Mouse (Mus musculus) limb, embryonic 15.5 days (tissue): ENCODE results near the gene Ccnf. TPM values are rescaled to one million over a fixed set of nuclear protein-coding genes. Genes with fewer than 3 reads are reported as not detected.
A peak's percentile ranks its signal among the peaks of the same experiment; 100 is the strongest.

Experiments used
- ATAC-seq: fragments of 200-750 bp; cut with Nextera tagmentation; 2 replicates; pipeline ENCODE4 v1.8.0; 2017; ENCODE audit warnings: low read depth, moderate TSS enrichment; ENCODE audit not compliant: insufficient number of reproducible peaks, low FRiP score, low TSS enrichment
- H3K27ac ChIP-seq: fragments of 300-500 bp; sonication (generic); 2 replicates; pipeline ENCODE4 v1.5.1; 2015; ENCODE audit warnings: moderate library complexity, mild to moderate bottlenecking, inconsistent platforms
- H3K27me3 ChIP-seq: fragments of 300-500 bp; sonication (generic); 2 replicates; pipeline ENCODE4 v1.6.1; 2015; ENCODE audit warnings: inconsistent platforms
- H3K36me3 ChIP-seq: fragments of 300-500 bp; sonication (generic); 2 replicates; pipeline ENCODE4 v1.6.1; 2015; ENCODE audit warnings: inconsistent platforms
- H3K4me1 ChIP-seq: fragments of 300-500 bp; sonication (generic); 2 replicates; pipeline ENCODE4 v1.6.1; 2015; ENCODE audit warnings: inconsistent platforms
- H3K4me2 ChIP-seq: fragments of 300-500 bp; sonication (generic); 2 replicates; pipeline ENCODE4 v1.6.1; 2015; ENCODE audit warnings: mild to moderate bottlenecking, inconsistent platforms
- H3K4me3 ChIP-seq: fragments of 300-500 bp; sonication (generic); 2 replicates; pipeline ENCODE4 v1.5.1; 2015; ENCODE audit warnings: mild to moderate bottlenecking, inconsistent platforms
- H3K9ac ChIP-seq: fragments of 300-500 bp; sonication (generic); 2 replicates; pipeline ENCODE4 v1.6.1; 2015; ENCODE audit warnings: inconsistent platforms
- H3K9me3 ChIP-seq: fragments of 300-500 bp; sonication (generic); 2 replicates; pipeline ENCODE4 v1.6.1; 2016; ENCODE audit warnings: inconsistent platforms
- WGBS: fragments of 180-500 bp; shearing (Covaris S2); methylation state at CpG from one replicate; pipeline ENCODE4 v1.1.7; 2015; 5-methylcytosine and 5-hydroxymethylcytosine counted together
- polyA plus RNA-seq: library from polyadenylated mRNA; unstranded; fragments of >200 nt; fragmentation: Nextera tagmentation; extraction: Ambion mirVana; gene quantifications from 2 replicates; pipeline ENCODE4 v1.2.1, GENCODE M21; 2015

Gene Ccnf
- polyA plus RNA-seq, 1 experiment from 2014 or later, result 45.0 TPM

DNA sequence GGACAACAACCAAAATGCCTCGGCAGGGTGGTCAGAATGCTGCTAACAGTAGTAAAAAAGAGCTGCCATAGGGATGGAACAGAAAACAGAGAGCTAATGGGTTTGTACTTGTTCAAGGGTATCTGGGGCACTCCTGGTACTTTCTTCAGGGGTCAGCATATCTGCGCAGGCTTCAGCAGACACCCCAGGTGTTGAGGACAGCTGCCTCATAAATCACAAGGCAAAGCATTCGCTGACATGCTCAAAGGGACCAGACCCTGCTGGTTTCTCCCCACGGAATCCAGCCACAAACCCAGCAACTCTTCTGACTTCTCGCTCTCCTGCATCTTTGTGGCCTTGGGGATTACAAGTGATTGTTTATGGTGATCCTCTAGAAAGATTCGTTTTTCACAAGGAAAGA is 28.6 kb downstream of the Ccnf start:
- no peaks in the 10 kb centered on the region for H3K27me3 ChIP-seq
- no peaks in the 10 kb centered on the region for H3K9me3 ChIP-seq

GRCm38 (mm10) chr17:24220435-24221411 is 30.6 kb downstream of the Ccnf start, which contains the start of gene Tedc2:
Gene Tedc2, minus strand, starts transcription at chr17:24220851.
- Histone ChIP-seq H3K4me1 (peaks cover 17% of the 10 kb centered on the region), H3K9me3 (no peaks in the 10 kb centered on the region), H3K27ac (peak within 1 kb of the TSS; percentile 81), H3K9ac (peak within 1 kb of the TSS; percentile 78), H3K36me3 (peaks cover 58% of the 10 kb centered on the region), H3K27me3 (no peaks in the 10 kb centered on the region), H3K4me2 (peak within 1 kb of the TSS; percentile 81), H3K4me3 (peak within 1 kb of the TSS; percentile 83)
- WGBS, result 6% methylated on average over 41 of the region's 41 CpGs
- ATAC-seq, result peak; percentile 87

More for the DNA sequence above, 28.6 kb downstream of the Ccnf start:
- Histone ChIP-seq H3K4me3 (no peak overlapping the region), H3K27ac (0 out of 2 replicates have a peak overlapping the region, but pooled peaks have one; percentile 47), H3K4me2 (no peak overlapping the region), H3K9ac (no peak overlapping the region), H3K4me1 (peaks cover 17% of the 10 kb centered on the region), H3K36me3 (peaks cover 58% of the 10 kb centered on the region)
- 57% methylated on average over 6 of the region's 6 CpGs for WGBS
- no peak for ATAC-seq

DNA sequence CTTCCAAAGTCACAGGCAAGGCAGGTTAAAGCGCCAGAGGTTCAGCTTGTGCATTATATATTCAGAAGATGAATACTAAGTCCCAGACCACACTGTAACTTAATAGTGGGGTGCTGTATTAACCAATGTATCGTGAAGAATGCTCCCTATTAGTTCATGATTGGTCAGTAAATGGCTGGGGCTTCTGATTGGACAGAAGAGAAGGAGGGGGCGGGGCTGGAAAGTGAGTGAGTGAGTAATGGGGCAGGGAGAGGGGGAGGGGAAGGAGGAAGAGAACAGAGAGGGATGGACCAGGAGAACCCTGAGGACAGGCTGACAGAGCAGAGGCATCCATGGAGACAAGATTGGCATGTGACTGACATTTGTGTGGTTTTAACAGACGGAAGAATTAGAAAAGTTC is 34.4 kb downstream of the Ccnf start:
- no peak for ATAC-seq
- Histone ChIP-seq H3K4me3 (no peak overlapping the region), H3K9me3 (no peaks in the 10 kb centered on the region), H3K9ac (no peak overlapping the region), H3K36me3 (peaks cover 38% of the 10 kb centered on the region), H3K4me1 (peaks cover 29% of the 10 kb centered on the region), H3K27me3 (no peaks in the 10 kb centered on the region), H3K27ac (no peak overlapping the region), H3K4me2 (no peak overlapping the region)
- 65% methylated on average over 4 of the region's 4 CpGs for whole genome bisulfite sequencing

DNA sequence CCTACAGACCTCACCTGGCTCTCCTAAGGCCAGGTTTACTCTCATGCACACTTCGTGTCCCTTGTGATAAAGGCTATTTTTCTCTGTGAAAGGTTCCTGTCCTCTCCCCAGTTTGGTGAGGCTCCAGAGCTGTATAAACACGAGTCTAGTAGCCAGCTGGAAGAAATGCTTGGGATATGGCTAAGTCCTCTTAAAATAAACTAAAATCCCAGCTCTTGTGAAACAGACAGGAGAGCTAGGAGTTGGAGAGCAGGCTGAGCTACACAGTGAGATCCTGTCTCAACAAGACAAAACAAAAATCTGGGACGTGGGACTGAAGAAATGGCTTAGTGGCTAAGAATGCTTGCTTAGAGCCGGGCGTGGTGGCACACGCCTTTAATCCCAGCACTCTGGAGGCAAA is 38.1 kb downstream of the Ccnf start:
- Histone ChIP-seq H3K27me3 (no peaks in the 10 kb centered on the region), H3K9me3 (no peaks in the 10 kb centered on the region), H3K27ac (peak overlapping the region; percentile 96), H3K4me1 (peaks cover 48% of the 10 kb centered on the region), H3K9ac (no peak overlapping the region), H3K36me3 (peaks cover 33% of the 10 kb centered on the region), H3K4me2 (no peak overlapping the region), H3K4me3 (no peak overlapping the region)
- ATAC-seq, result no peak
- 70% methylated on average over 6 of the region's 6 CpGs for WGBS

DNA sequence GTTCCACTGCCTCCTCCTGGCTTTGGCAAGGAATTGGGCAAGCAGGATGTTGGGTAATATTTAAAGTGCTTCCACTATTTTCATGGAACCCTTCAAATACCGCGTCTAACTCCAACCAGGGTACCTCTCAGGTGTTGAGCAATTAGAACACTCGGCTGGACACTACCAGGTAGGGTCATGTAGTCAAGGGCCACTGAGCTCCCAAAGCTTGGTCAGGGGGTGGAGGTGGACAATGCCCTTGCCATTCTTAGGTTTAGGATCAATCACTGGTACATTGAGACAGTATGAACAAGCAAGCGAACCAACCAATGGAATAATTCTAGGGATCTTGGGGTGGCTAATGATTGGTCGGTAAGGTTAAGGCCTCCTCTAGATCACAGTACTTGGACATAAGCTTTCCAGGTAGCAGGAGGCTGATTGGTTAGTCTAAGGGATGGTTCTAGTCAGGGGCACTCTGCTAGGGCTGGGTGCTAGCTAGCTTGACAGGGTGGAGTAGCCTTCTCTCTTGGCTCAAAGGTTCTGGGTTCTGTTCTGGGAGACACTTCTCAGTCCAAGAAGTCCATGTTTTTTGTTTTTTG is 38.8 kb downstream of the Ccnf start:
- H3K4me2 ChIP-seq, result peak overlapping the region; percentile 95
- WGBS, result 30% methylated on average over 5 of the region's 5 CpGs
- peaks cover 26% of the 10 kb centered on the region for H3K36me3 ChIP-seq
- H3K27me3 ChIP-seq, result no peaks in the 10 kb centered on the region; the same call in none of the 2 replicates
- H3K4me3 ChIP-seq, result peak overlapping the region; percentile 48
- H3K9me3 ChIP-seq, result no peaks in the 10 kb centered on the region
- H3K27ac ChIP-seq, result peak overlapping the region; percentile 96
- H3K9ac ChIP-seq, result no peak overlapping the region
- ATAC-seq, result no peak
- peaks cover 54% of the 10 kb centered on the region for H3K4me1 ChIP-seq

DNA sequence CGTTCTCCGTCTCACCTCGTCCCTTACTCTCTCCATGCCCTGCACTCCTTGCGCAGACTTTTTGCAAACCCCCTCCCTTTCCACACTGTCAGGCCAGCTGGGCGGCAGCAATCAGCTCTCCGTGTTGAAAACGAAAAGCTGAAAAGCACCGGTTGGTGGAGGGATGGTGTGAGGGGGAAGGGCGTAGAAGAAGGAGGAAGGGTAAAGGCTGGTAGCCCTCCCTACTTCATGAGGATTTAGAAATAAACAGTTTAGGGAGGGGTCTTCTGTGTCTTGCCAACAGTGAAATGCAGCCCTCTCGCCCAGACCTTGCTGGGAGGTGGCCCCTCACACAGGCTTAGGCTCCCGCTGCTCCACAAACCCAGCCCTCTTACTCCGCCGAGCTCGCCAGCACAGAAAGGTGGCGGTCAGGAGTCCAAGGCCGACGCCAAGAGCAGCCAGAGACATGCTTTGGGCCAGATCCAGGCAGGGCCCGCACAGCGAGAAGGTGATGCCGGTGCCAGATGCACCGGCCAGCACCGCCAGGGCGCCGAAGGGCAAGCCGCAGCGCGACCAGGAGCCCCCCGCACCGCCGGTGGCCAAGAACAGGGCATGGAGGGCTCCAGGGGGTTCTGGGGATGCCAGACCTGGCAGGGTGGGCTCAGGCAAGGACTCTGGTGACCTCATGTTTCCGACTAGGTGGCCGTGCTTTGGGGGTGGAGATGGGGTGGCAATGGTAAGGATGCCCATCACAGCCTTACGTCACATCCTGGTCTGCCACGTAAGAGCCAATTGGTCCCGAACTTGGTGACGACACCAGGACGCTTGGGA is 39.4 kb downstream of the Ccnf start:
- peaks cover 61% of the 10 kb centered on the region for H3K4me1 ChIP-seq
- H3K27me3 ChIP-seq, result no peaks in the 10 kb centered on the region; the same call in none of the 2 replicates
- no peaks in the 10 kb centered on the region for H3K9me3 ChIP-seq
- H3K27ac ChIP-seq, result peak overlapping the region; percentile 96
- H3K36me3 ChIP-seq, result peaks cover 21% of the 10 kb centered on the region
- WGBS, result 2% methylated on average over 37 of the region's 37 CpGs
- ATAC-seq, result no peak; the same call in 1 of the 2 replicates
- peak overlapping the region; percentile 95 for H3K4me2 ChIP-seq
- H3K4me3 ChIP-seq, result peak overlapping the region; percentile 48
- H3K9ac ChIP-seq, result peak overlapping the region; percentile 65

GRCm38 (mm10) chr17:24210591-24210990 is 40.7 kb downstream of the Ccnf start:
- H3K4me1 ChIP-seq, result peaks cover 74% of the 10 kb centered on the region
- H3K4me2 ChIP-seq, result peak overlapping the region; percentile 95; the same call in 1 of the 2 replicates
- H3K4me3 ChIP-seq, result 0 out of 2 replicates have a peak overlapping the region, but pooled peaks have one; percentile 48
- no peak for ATAC-seq
- no peaks in the 10 kb centered on the region; the same call in none of the 2 replicates for H3K27me3 ChIP-seq
- 53% methylated on average over 3 of the region's 3 CpGs for WGBS
- no peak overlapping the region for H3K9ac ChIP-seq
- peak overlapping the region; percentile 96 for H3K27ac ChIP-seq
- H3K36me3 ChIP-seq, result peaks cover 9% of the 10 kb centered on the region
- H3K9me3 ChIP-seq, result no peaks in the 10 kb centered on the region

DNA sequence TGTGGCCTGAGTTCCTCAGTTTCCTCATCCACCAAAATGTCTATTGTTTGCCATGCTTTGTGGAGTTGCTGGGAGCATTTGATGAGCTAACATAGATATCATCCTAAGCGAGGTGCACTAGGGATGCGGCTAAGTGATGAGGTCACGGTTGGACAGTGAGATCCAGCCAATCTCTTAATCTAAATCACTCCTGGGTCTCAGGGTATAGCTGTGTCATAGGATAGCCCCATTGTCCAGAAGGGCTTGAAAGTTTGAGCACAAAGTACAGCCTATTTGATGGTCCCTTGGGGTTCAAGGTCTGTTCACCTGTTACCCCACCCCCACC is 41.4 kb downstream of the Ccnf start:
- peak overlapping the region; percentile 71; the same call in 1 of the 2 replicates for H3K4me3 ChIP-seq
- 61% methylated on average over 3 of the region's 3 CpGs for WGBS
- no peaks in the 10 kb centered on the region for H3K9me3 ChIP-seq
- no peak overlapping the region for H3K9ac ChIP-seq
- 0 out of 2 replicates have a peak, but pooled peaks cover 3% of the 10 kb centered on the region for H3K36me3 ChIP-seq
- ATAC-seq, result no peak
- no peaks in the 10 kb centered on the region; the same call in none of the 2 replicates for H3K27me3 ChIP-seq
- peak overlapping the region; percentile 96 for H3K27ac ChIP-seq
- peaks cover 81% of the 10 kb centered on the region for H3K4me1 ChIP-seq
- peak overlapping the region; percentile 91 for H3K4me2 ChIP-seq

GRCm38 (mm10) chr17:24209043-24209915 is 42.0 kb downstream of the Ccnf start, which contains the start of gene Ntn3:
Gene Ntn3, minus strand, starts transcription at chr17:24209531.
- peak within 1 kb of the TSS; percentile 91 for H3K4me2 ChIP-seq
- peak within 1 kb of the TSS; percentile 96 for H3K27ac ChIP-seq
- H3K9me3 ChIP-seq, result no peaks in the 10 kb centered on the region
- WGBS, result under 1% methylated on average over 42 of the region's 43 CpGs
- no peaks in the 10 kb centered on the region; the same call in none of the 2 replicates for H3K27me3 ChIP-seq
- ATAC-seq, result peak; percentile 83
- H3K4me1 ChIP-seq, result peaks cover 87% of the 10 kb centered on the region
- H3K36me3 ChIP-seq, result no peaks in the 10 kb centered on the region
- peak within 1 kb of the TSS; percentile 71 for H3K4me3 ChIP-seq
- peak within 1 kb of the TSS; percentile 70 for H3K9ac ChIP-seq

DNA sequence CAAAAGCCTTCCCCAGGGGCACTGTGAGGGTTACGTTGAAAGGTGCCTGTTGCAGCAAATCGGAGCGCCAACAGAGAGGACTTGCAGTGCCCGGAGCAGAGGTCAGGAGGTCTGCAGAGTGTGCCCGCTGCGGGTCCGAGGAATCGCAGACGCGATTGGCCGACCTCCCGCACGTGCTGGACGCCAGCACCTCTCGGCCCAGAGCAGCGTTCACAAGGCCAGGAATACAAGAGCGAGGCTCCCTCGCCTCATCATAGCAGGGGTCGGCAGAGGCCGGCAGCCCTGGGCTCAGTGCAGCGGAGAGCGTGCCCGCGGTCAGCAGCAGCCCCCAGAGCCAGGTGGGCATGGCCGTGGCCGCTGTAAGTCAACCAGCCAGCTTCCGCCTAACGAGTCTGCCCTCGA is 42.6 kb downstream of the Ccnf start:
- WGBS, result 3% methylated on average over 29 of the region's 29 CpGs
- Histone ChIP-seq H3K9ac (peak overlapping the region; percentile 70), H3K27me3 (no peaks in the 10 kb centered on the region; the same call in none of the 2 replicates), H3K4me1 (peaks cover 93% of the 10 kb centered on the region), H3K4me3 (peak overlapping the region; percentile 71), H3K9me3 (no peaks in the 10 kb centered on the region), H3K4me2 (peak overlapping the region; percentile 91), H3K27ac (peak overlapping the region; percentile 96), H3K36me3 (no peaks in the 10 kb centered on the region)
- no peak for ATAC-seq
